Mouse (Mus musculus) hindbrain, embryonic 12.5 days (tissue): ENCODE data around the gene Cyp4f15. TPM values are rescaled to one million over a fixed set of nuclear protein-coding genes. Genes with fewer than 3 reads are reported as not detected.
"Not testable (repeated sequence)": the region's sequence is repeated elsewhere in the genome, so short reads cannot be mapped to it uniquely, and the experiment has no call there.

Experiments used
- ATAC-seq: fragments of 200-750 bp; cut with Nextera tagmentation; 2 replicates; pipeline ENCODE4 v1.8.0; 2017; ENCODE audit warnings: moderate TSS enrichment; ENCODE audit not compliant: low FRiP score
- H3K27ac ChIP-seq: fragments of 300-500 bp; sonication (generic); 2 replicates; pipeline ENCODE4 v1.5.1; 2016; ENCODE audit warnings: mild to moderate bottlenecking
- H3K27me3 ChIP-seq: fragments of 300-500 bp; sonication (generic); 2 replicates; pipeline ENCODE4 v1.6.1; 2016; ENCODE audit warnings: mild to moderate bottlenecking
- H3K36me3 ChIP-seq: fragments of 300-500 bp; sonication (generic); 2 replicates; pipeline ENCODE4 v1.6.1; 2016; ENCODE audit warnings: mild to moderate bottlenecking
- H3K4me1 ChIP-seq: fragments of 300-500 bp; sonication (generic); 2 replicates; pipeline ENCODE4 v1.6.1; 2016
- H3K4me2 ChIP-seq: fragments of 300-500 bp; sonication (generic); replicated peaks from 2 replicates; pipeline ENCODE4 v1.6.1; 2016; ENCODE audit warnings: mild to moderate bottlenecking
- H3K4me3 ChIP-seq: fragments of 300-500 bp; sonication (generic); 2 replicates; pipeline ENCODE4 v1.5.1; 2016; ENCODE audit warnings: mild to moderate bottlenecking
- H3K9ac ChIP-seq: fragments of 300-500 bp; sonication (generic); 2 replicates; pipeline ENCODE4 v1.6.1; 2016; ENCODE audit warnings: mild to moderate bottlenecking, moderate library complexity
- H3K9me3 ChIP-seq: fragments of 300-500 bp; sonication (generic); replicated peaks from 2 replicates; pipeline ENCODE4 v1.6.1; 2016; ENCODE audit warnings: mild to moderate bottlenecking
- WGBS: fragments of 180-500 bp; shearing (Covaris S2); methylation state at CpG from one replicate; pipeline ENCODE4 v1.1.7; 2016; 5-methylcytosine and 5-hydroxymethylcytosine counted together
- polyA plus RNA-seq: library from polyadenylated mRNA; unstranded; fragments of >200 nt; fragmentation: Nextera tagmentation; extraction: Ambion mirVana; gene quantifications from 2 replicates; pipeline ENCODE4 v1.2.1, GENCODE M21; 2016

Cyp4f15 gene
- polyA plus RNA-seq, 1 experiment from 2014 or later: 0.99 TPM

DNA sequence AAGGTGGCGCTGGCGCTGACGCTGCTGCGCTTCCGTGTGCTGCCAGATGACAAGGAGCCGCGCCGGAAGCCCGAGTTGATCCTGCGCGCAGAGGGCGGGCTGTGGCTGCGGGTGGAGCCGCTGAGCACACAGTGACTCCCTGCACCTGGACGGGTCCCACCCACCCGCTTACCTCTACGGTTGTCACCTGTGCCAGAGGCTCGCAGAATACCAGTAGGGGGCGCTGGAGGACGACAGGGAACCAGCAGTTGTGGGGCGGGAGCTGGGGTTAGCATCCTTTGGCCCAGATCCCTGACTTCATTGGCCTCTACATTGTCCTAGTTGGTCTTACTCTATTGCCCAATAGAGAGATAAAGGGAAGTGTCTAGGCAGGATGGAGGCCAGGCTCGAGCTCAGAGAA, 17.4 kb downstream of the Cyp4f15 start:
- Histone ChIP-seq H3K27ac (no peak overlapping the region), H3K36me3 (no peaks in the 10 kb centered on the region), H3K4me3 (no peak overlapping the region), H3K27me3 (no peaks in the 10 kb centered on the region), H3K9me3 (peaks cover 8% of the 10 kb centered on the region; the same call in 1 of the 2 replicates), H3K9ac (no peak overlapping the region), H3K4me2 (no peak overlapping the region), H3K4me1 (no peaks in the 10 kb centered on the region)
- WGBS: 52% methylated on average over 22 of the region's 22 CpGs
- ATAC-seq: no peak

DNA sequence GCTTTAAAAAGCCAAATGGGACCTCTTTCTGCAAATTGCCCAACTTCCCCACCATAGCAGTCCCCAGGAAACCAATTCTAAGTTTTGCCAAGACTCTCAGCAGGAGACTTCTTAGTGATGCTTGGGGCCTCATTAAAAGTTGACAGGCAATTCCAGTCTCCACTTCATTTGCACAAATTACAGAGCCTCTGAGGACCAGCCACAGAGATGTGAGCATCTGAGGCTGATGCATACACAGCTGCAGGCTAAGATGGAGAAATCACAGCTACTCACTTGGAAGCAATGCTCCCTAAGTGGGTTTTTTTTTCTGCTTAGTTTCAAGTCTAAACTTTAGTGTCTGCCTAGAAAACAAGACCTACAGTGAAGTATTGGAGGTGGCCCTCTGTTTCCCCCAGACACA, 25.1 kb downstream of the Cyp4f15 start:
- H3K9me3 ChIP-seq, H3K4me1 ChIP-seq, H3K4me2 ChIP-seq, H3K36me3 ChIP-seq, H3K27ac ChIP-seq, H3K9ac ChIP-seq, H3K4me3 ChIP-seq, ATAC-seq, H3K27me3 ChIP-seq: not testable (repeated sequence)

DNA sequence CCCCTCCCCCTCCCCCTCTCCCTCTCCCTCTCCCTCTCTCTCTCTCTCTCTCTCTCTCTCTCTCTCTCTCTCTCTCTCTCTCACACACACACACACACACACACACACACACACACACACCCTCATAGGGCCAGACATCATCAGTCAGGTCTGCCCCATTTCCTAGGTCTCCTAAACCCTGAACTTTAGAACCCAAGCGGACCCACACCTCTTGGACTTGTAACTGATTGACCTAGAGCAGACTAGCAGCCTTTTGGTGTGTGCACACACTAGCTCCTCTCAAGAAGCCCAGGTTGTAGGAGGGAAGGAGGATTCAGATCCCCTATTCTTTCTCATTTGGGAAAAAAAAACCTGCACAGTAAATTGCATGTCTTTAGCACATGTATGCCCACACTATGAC, 36.7 kb downstream of the Cyp4f15 start:
- H3K9ac ChIP-seq, ATAC-seq, H3K4me1 ChIP-seq, H3K9me3 ChIP-seq, H3K36me3 ChIP-seq, H3K27me3 ChIP-seq, H3K4me3 ChIP-seq, H3K27ac ChIP-seq, H3K4me2 ChIP-seq: not testable (repeated sequence)
- 84% methylated on average over 1 of the region's 1 CpGs for WGBS

DNA sequence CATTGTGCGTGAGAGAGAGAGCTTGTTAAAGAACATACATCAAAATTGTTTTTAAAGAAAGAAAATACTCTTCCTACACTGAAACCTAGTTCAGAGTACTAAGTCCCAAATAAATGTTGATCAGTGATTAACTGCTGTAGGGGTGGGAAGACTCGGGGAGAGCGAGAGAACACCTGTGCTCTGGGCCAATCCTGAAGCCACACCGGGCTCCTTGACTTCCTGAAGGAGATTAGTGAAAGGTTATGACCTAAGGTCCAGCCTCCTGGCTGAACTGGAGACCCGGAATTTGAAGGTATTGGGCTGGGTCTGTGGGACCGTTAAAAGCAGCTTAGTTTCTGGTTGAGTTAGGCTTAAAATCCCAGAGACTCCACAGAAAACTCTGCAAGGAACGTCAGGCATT, 37.3 kb downstream of the Cyp4f15 start:
- no peak overlapping the region for H3K27ac ChIP-seq
- H3K27me3 ChIP-seq: no peaks in the 10 kb centered on the region
- WGBS: 87% methylated on average over 7 of the region's 7 CpGs
- H3K4me1 ChIP-seq: no peaks in the 10 kb centered on the region
- no peak overlapping the region for H3K9ac ChIP-seq
- no peak overlapping the region for H3K4me3 ChIP-seq
- no peaks in the 10 kb centered on the region for H3K36me3 ChIP-seq
- 0 out of 2 replicates have a peak, but pooled peaks cover 6% of the 10 kb centered on the region for H3K9me3 ChIP-seq
- no peak for ATAC-seq
- H3K4me2 ChIP-seq: no peak overlapping the region

DNA sequence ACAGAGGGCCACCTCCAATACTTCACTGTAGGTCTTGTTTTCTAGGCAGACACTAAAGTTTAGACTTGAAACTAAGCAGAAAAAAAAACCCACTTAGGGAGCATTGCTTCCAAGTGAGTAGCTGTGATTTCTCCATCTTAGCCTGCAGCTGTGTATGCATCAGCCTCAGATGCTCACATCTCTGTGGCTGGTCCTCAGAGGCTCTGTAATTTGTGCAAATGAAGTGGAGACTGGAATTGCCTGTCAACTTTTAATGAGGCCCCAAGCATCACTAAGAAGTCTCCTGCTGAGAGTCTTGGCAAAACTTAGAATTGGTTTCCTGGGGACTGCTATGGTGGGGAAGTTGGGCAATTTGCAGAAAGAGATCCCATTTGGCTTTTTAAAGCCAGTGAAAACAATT, 40.9 kb downstream of the Cyp4f15 start:
- H3K36me3 ChIP-seq: not testable (repeated sequence)

DNA sequence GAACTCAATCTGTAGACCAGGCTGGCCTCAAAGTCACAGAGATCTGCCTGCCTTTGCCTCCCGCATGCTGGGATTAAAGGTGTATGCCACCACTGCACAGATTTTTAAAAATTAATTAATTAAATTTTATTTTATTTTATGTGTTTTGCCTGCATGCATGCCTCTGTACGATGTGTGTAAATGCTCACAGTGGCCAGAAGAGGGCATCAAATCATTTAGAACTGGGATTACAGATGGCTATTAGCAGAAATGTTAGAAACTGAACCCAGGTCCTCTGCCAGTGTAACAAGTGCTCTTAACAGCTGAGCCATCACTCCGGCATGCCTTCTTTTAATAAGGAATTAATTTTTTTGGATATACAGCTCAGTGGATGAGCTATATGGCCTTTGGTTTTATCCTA, 43.6 kb downstream of the Cyp4f15 start:
- no peaks in the 10 kb centered on the region for H3K27me3 ChIP-seq
- no peaks in the 10 kb centered on the region for H3K4me1 ChIP-seq
- H3K36me3 ChIP-seq: no peaks in the 10 kb centered on the region
- no peak overlapping the region for H3K9ac ChIP-seq
- H3K4me3 ChIP-seq: no peak overlapping the region
- peaks cover 5% of the 10 kb centered on the region; the same call in 1 of the 2 replicates for H3K9me3 ChIP-seq
- no peak for ATAC-seq
- no peak overlapping the region for H3K4me2 ChIP-seq
- 78% methylated on average over 3 of the region's 3 CpGs for WGBS
- H3K27ac ChIP-seq: no peak overlapping the region

More for the DNA sequence above, 40.9 kb downstream of the Cyp4f15 start:
- H3K27me3 ChIP-seq, H3K4me3 ChIP-seq, H3K4me1 ChIP-seq, ATAC-seq, H3K9me3 ChIP-seq, H3K9ac ChIP-seq, H3K4me2 ChIP-seq, H3K27ac ChIP-seq: not testable (repeated sequence)

DNA sequence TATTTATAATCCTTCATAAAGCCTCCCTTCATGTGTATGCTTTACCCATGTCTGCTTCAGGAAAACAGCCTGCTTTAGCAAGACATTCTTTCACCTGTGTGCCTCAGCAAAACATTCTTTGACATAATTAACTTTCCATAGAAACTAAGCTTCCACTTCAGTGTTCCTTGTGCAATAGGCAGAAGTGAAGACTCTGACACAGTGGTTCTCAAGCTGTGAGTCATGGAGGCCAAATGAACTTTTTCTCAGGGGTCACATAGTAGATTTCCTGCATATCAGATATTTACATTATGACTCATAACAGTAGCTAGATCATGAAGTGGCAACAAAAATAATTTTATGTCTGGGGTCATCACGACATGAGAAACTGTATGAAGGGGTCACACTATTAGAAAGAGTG, 53.0 kb downstream of the Cyp4f15 start:
- Histone ChIP-seq H3K4me2 (no peak overlapping the region), H3K27me3 (no peaks in the 10 kb centered on the region), H3K9ac (no peak overlapping the region), H3K27ac (no peak overlapping the region), H3K4me3 (no peak overlapping the region), H3K4me1 (peaks cover 7% of the 10 kb centered on the region), H3K9me3 (no peaks in the 10 kb centered on the region), H3K36me3 (no peaks in the 10 kb centered on the region)
- 97% methylated on average over 1 of the region's 1 CpGs for WGBS
- no peak for ATAC-seq

DNA sequence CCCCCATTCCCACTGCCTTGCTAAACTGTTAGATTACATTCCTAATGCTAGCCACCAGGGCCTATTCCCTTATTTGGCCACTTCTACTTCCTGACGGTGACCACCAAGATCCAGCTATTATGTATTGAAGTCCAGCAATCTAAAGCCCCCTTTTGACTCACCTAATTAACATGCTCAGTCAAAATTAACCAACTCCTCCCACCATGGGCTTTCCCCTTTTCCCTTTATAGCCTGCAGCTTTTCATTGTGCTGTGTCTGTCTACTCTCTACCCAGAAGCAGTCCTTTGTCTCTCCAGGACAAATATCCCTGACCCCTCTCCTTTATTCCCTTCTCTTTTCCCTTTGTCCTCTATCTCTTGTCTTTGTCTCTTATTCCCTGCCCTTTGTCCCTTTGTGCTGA, 55.6 kb downstream of the Cyp4f15 start:
- no peaks in the 10 kb centered on the region for H3K27me3 ChIP-seq
- H3K9me3 ChIP-seq: no peaks in the 10 kb centered on the region
- no peak overlapping the region for H3K4me3 ChIP-seq
- H3K27ac ChIP-seq: no peak overlapping the region
- peaks cover 7% of the 10 kb centered on the region for H3K4me1 ChIP-seq
- H3K36me3 ChIP-seq: no peaks in the 10 kb centered on the region
- no peak for ATAC-seq
- no peak overlapping the region for H3K9ac ChIP-seq
- no peak overlapping the region for H3K4me2 ChIP-seq
- 33% methylated on average over 1 of the region's 1 CpGs for WGBS

DNA sequence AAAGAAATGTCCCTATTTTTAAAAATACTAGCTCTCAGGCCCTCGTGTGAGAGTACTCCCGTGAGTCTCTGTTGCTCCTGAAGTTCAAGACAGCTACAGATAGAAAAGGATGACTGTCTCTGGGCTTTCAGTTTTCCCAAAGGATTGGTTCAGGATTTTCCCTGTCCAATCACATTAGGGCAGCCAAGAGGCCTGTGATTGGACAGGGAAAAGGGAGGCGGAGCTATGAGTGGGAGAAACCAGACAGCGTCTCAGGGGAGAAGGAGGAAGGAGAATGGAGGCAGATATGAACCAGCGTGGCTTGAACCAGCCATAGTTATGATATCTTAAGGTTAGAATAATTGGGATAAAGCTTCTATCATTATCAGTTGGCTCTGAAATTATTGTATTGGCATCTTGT, 65.2 kb downstream of the Cyp4f15 start:
- Histone ChIP-seq H3K27me3 (no peaks in the 10 kb centered on the region), H3K9me3 (no peaks in the 10 kb centered on the region; the same call in 1 of the 2 replicates), H3K4me3 (no peak overlapping the region), H3K27ac (no peak overlapping the region), H3K4me1 (no peaks in the 10 kb centered on the region), H3K4me2 (no peak overlapping the region), H3K36me3 (no peaks in the 10 kb centered on the region), H3K9ac (no peak overlapping the region)
- WGBS: 49% methylated on average over 5 of the region's 5 CpGs
- ATAC-seq: no peak

Other genes with a start within 250 kb of the Cyp4f15 start
- 0.99 and 1.3 TPM in 2 replicates for gene Cyp4f39, start 232.9 kb upstream of the Cyp4f15 start, polyA plus RNA-seq
- 11.7 and 13.3 TPM in 2 replicates for gene Cyp4f17, start 179.6 kb upstream of the Cyp4f15 start, polyA plus RNA-seq
- gene Cyp4f16, start 149.1 kb upstream of the Cyp4f15 start, polyA plus RNA-seq: 21.9 and 25.8 TPM in 2 replicates
- not detected in 2 replicates for gene Cyp4f37, start 64.3 kb upstream of the Cyp4f15 start, polyA plus RNA-seq
- gene Cyp4f40, start 26.7 kb upstream of the Cyp4f15 start, polyA plus RNA-seq: not detected in 2 replicates
- gene Zfp871, start 102.7 kb downstream of the Cyp4f15 start, polyA plus RNA-seq: 47.6 and 49.9 TPM in 2 replicates
- 42.9 and 46.4 TPM in 2 replicates for gene Zfp811, start 124.3 kb downstream of the Cyp4f15 start, polyA plus RNA-seq
- 18.4 and 18.7 TPM in 2 replicates for gene Zfp799, start 144.6 kb downstream of the Cyp4f15 start, polyA plus RNA-seq
- 6.9 and 9.4 TPM in 2 replicates for gene Zfp870, start 206.0 kb downstream of the Cyp4f15 start, polyA plus RNA-seq
- gene Cyp4f14, start 231.7 kb downstream of the Cyp4f15 start, polyA plus RNA-seq: not detected in 2 replicates